ENCODE assay signal across 21 mouse cellular contexts in the genomic region with DNA sequence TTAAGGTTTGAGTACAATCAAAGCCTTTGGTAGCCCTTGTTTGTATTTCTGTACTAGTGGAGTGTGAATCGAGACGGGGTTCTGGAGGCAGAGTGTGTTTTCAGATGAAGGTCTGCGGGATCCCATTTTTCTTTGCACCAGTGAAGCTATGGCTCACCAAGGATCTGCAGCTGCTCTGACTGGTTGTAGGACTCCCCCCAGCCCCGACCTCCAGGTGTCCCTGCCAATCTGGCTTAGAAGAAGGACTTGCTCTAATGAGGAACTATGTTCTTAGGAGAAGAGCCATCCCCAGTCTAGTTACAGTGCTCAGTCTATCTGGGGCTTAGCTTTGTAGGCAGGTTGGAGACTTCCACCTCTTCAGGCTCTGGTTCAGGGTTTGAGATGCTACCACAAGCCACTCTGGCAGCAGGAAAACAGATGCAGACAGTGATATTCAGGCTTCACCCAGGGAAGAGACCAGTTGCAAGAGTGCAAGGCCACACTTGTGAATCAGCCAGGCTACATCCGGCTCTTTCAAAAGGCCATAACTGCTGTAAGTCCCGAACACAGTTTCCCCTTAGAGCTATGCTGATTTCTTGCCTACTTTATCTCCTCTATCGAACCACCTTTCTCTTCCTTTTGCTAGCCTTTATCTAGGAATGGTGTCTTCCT. TPM values are rescaled to one million over a fixed set of nuclear protein-coding genes. Genes with fewer than 3 reads are reported as not detected.
DNase-seq lines count a peak whose midpoint lies in the region; TF ChIP-seq lines count a peak whose summit lies in the region.
"Had no signal": no experiment of that assay in that cellular context is flagged by ENCODE, and none has a peak within 500 bp of the region (broad histone marks: within the 10 kb centered on the region; RNA-seq: fewer than 3 reads in every experiment).

No protein-coding gene starts in this region.

- H3K9ac ChIP-seq in MEL (ENCODE audit: control insufficient read depth, low read depth, low read length, poor library complexity, severe bottlenecking), result peak overlapping the region; percentile 27; the same call in 1 of the 2 replicates
- H3K9ac ChIP-seq: forebrain, embryonic 13.5 days; hindbrain, embryonic 13.5 days; intestine, embryonic 15.5 days had no signal

- no peak overlapping the region for H3K4me2 ChIP-seq in myocyte (ENCODE audit: low read depth)
- H3K4me2 ChIP-seq: forebrain, embryonic 13.5 days; heart, embryonic 11.5 days; hindbrain, embryonic 13.5 days; intestine, embryonic 15.5 days had no signal

- intact Hi-C loops in heart, postnatal 10 days (cut with DNase I), result no loop called here

- H3K79me2 ChIP-seq in MEL (ENCODE audit: control insufficient read depth, insufficient read depth, low read length, poor library complexity) (peaks cover 9% of the 10 kb centered on the region), myocyte (ENCODE audit: control insufficient read depth, insufficient read depth) (peaks cover 6% of the 10 kb centered on the region)

- no peaks in the 10 kb centered on the region for H3K27me3 ChIP-seq in MEL (ENCODE audit: control insufficient read depth in 1 of 2, insufficient read depth in 2 of 2, low read length in 2 of 2)
- no peaks in the 10 kb centered on the region for H3K27me3 ChIP-seq in myocyte (ENCODE audit: control insufficient read depth, insufficient read depth, insufficient read length)
- H3K27me3 ChIP-seq: hindbrain, embryonic 13.5 days; intestine, embryonic 15.5 days had no signal

- H3K4me3 ChIP-seq in MEL (ENCODE audit: control insufficient read depth in 1 of 2, insufficient read depth in 1 of 2, low read depth in 2 of 2, low read length in 2 of 2), result peak overlapping the region in 1 of 2 experiments; percentile 7; a peak in 1 of 4 replicates
- no peak overlapping the region for H3K4me3 ChIP-seq in myocyte
- H3K4me3 ChIP-seq: forebrain, embryonic 10.5 days; forebrain, embryonic 13.5 days; hindbrain, embryonic 10.5 days; hindbrain, embryonic 13.5 days; intestine, embryonic 15.5 days had no signal

- H3K4me1 ChIP-seq in MEL (ENCODE audit: control insufficient read depth in 1 of 2, insufficient read depth in 2 of 2, low read length in 2 of 2), result peaks cover 15 to 30% of the 10 kb centered on the region in 2 experiments

- peaks cover 0 to 23% of the 10 kb centered on the region in 2 experiments; a peak in 2 of 4 replicates for H3K36me3 ChIP-seq in MEL (ENCODE audit: control insufficient read depth in 1 of 2, insufficient read depth in 2 of 2, low read length in 2 of 2)
- H3K36me3 ChIP-seq in myocyte (ENCODE audit: control insufficient read depth, insufficient read depth), result no peaks in the 10 kb centered on the region
- H3K36me3 ChIP-seq: forebrain, embryonic 10.5 days; hindbrain, embryonic 10.5 days; hindbrain, embryonic 13.5 days; intestine, embryonic 15.5 days had no signal

- no peak for TF ChIP-seq RAD21 in MEL (IDR thresholded peaks at IDR 0.05; ENCODE audit: low read depth, low read length)

- H3K27ac ChIP-seq in MEL (ENCODE audit: control insufficient read depth, low read depth, low read length), result peak overlapping the region; percentile 4; the same call in 1 of the 2 replicates
- H3K27ac ChIP-seq: forebrain, embryonic 10.5 days; forebrain, embryonic 13.5 days; hindbrain, embryonic 10.5 days; hindbrain, embryonic 13.5 days; intestine, embryonic 15.5 days had no signal

- TF ChIP-seq CTCF in MEL (IDR thresholded peaks at IDR 0.05 in 2 of 3, conservative IDR thresholded peaks at IDR 0.05 in 1 of 3; ENCODE audit: control insufficient read depth in 1 of 3, insufficient read depth in 1 of 3, low read depth in 2 of 3, low read length in 3 of 3, poor library complexity in 1 of 3, severe bottlenecking in 1 of 3), result no peak

- peak; percentile 26 for DNase-seq in adrenal gland, postnatal 10 days
- DNase-seq in adrenal gland, postnatal 4 days (ENCODE audit: low spot score in 2 of 2), result no peak
- peak; percentile 63 for DNase-seq in heart, adult 11 months
- no peak for DNase-seq in heart, postnatal 10 days
- peak; percentile 64 for DNase-seq in MEL (ENCODE audit: low read depth, low spot score)
- no peak for DNase-seq in thymus, postnatal 4 days
- DNase-seq: cerebellum, adult 11-12 months; cerebellum, adult 8-10 months; cerebellum, postnatal 10 days; cerebellum, postnatal 36 days; gastrocnemius, postnatal 10 days; gastrocnemius, postnatal 36 days; heart, postnatal 36 days; kidney, adult 18-20 months had no signal

- H3ac ChIP-seq in myocyte (ENCODE audit: control insufficient read depth, insufficient read length), result no peak overlapping the region

- no peaks in the 10 kb centered on the region for H3K9me3 ChIP-seq in MEL (replicated peaks; ENCODE audit: insufficient read depth, low read length)
- H3K9me3 ChIP-seq: forebrain, embryonic 10.5 days; forebrain, embryonic 13.5 days; hindbrain, embryonic 10.5 days; hindbrain, embryonic 13.5 days; intestine, embryonic 15.5 days had no signal

- TF ChIP-seq EP300 in MEL (IDR thresholded peaks at IDR 0.05; ENCODE audit: low read depth in 1 of 2, low read length in 2 of 2), result no peak; a peak in 1 of 4 replicates

- TF ChIP-seq POLR2A in MEL (IDR thresholded peaks at IDR 0.05; ENCODE audit: control insufficient read depth in 1 of 2, insufficient read depth in 1 of 2, low read depth in 1 of 2, low read length in 2 of 2, poor library complexity in 1 of 2) (no peak), myocyte (IDR thresholded peaks at IDR 0.05; ENCODE audit: insufficient read length, low read depth) (no peak)

TF ChIP-seq in MEL, 35 proteins besides CTCF, POLR2A, EP300 and RAD21:
- TF ChIP-seq POLR2AphosphoS5 (IDR thresholded peaks at IDR 0.05; ENCODE audit: borderline replicate concordance, low read depth, low read length), result no peak
- TF ChIP-seq TBP (IDR thresholded peaks at IDR 0.05; ENCODE audit: low read depth, low read length), result no peak
- no peak for TF ChIP-seq TAL1 (IDR thresholded peaks at IDR 0.05; ENCODE audit: low read length)
- TF ChIP-seq SMC3 (IDR thresholded peaks at IDR 0.05; ENCODE audit: low read depth, low read length), result no peak
- no peak for TF ChIP-seq TCF12 (IDR thresholded peaks at IDR 0.05; ENCODE audit: low read depth, low read length)
- peak; percentile 22; the same call in 1 of the 2 replicates for TF ChIP-seq SIN3A (IDR thresholded peaks at IDR 0.05; ENCODE audit: low read length)
- TF ChIP-seq E2F4 (IDR thresholded peaks at IDR 0.05; ENCODE audit: borderline replicate concordance, low read depth, low read length), result no peak
- TF ChIP-seq ELF1 (IDR thresholded peaks at IDR 0.05; ENCODE audit: low read depth, low read length), result no peak
- no peak for TF ChIP-seq CHD2 (IDR thresholded peaks at IDR 0.05; ENCODE audit: low read length)
- no peak for TF ChIP-seq ZC3H11A (IDR thresholded peaks at IDR 0.05; ENCODE audit: low read depth, low read length)
- 0 out of 2 replicates have a peak, but pooled peaks have one; percentile 13 for TF ChIP-seq GATA1 (IDR thresholded peaks at IDR 0.05; ENCODE audit: low read depth, low read length)
- no peak for TF ChIP-seq MXI1 (IDR thresholded peaks at IDR 0.05; ENCODE audit: low read depth, low read length)
- TF ChIP-seq POLR2AphosphoS2 (IDR thresholded peaks at IDR 0.05; ENCODE audit: low read length), result no peak
- no peak for TF ChIP-seq CHD1 (IDR thresholded peaks at IDR 0.05; ENCODE audit: low read depth, low read length)
- TF ChIP-seq ETS1 (IDR thresholded peaks at IDR 0.05; ENCODE audit: low read depth, low read length), result no peak

TF ChIP-seq in myocyte, 11 proteins besides CTCF, POLR2A, EP300 and RAD21:
- no peak for TF ChIP-seq USF1 (IDR thresholded peaks at IDR 0.05; ENCODE audit: low read depth)
- TF ChIP-seq MAX (IDR thresholded peaks at IDR 0.05; ENCODE audit: low read depth), result no peak
- no peak for TF ChIP-seq POLR2AphosphoS2 (IDR thresholded peaks at IDR 0.05; ENCODE audit: insufficient read length, low read depth)
- TF ChIP-seq REST (IDR thresholded peaks at IDR 0.05; ENCODE audit: insufficient read depth, insufficient read length), result no peak
- TF ChIP-seq SRF (IDR thresholded peaks at IDR 0.05; ENCODE audit: control insufficient read depth, insufficient read length, low read depth), result no peak
- no peak for TF ChIP-seq E2F4 (IDR thresholded peaks at IDR 0.05; ENCODE audit: insufficient read depth)
- TF ChIP-seq TCF12 (IDR thresholded peaks at IDR 0.05; ENCODE audit: insufficient read depth, poor library complexity, severe bottlenecking), result no peak
- TF ChIP-seq MYOG (IDR thresholded peaks at IDR 0.05; ENCODE audit: control insufficient read depth in 1 of 3, insufficient read depth in 1 of 3, insufficient read length in 2 of 3, low read depth in 2 of 3), result peak in 1 of 3 experiments; percentile 25
- no peak for TF ChIP-seq TCF3 (IDR thresholded peaks at IDR 0.05; ENCODE audit: insufficient read length, low read depth)
- TF ChIP-seq CEBPB (IDR thresholded peaks at IDR 0.05; ENCODE audit: insufficient read depth, poor library complexity, severe bottlenecking), result no peak
- peak in 2 of 3 experiments; percentile 63 to 88 for TF ChIP-seq MYOD1 (IDR thresholded peaks at IDR 0.05; ENCODE audit: control insufficient read depth in 1 of 3, insufficient read length in 2 of 3, low read depth in 2 of 3)

RNA-seq across cellular contexts. Expression of a gene that starts 4.0 kb away (rescaled TPM):
- total RNA-seq in adrenal gland, postnatal 10 days (2021), result 10 to 100 TPM; 37.0 to 48.5 TPM
- total RNA-seq in adrenal gland, postnatal 4 days (2021), result 10 to 100 TPM; 73.9 to 80.1 TPM
- total RNA-seq in heart, postnatal 10 days (2021), result 10 to 100 TPM; 28.2 to 31.0 TPM
- 16.6 and 22.7 TPM in 2 replicates for total RNA-seq in MEL (2012; rRNA removed)
- polyA plus RNA-seq in MEL (2012; ENCODE audit: insufficient read depth in 1 of 2, insufficient read length in 2 of 2, low read depth in 1 of 2, low replicate concordance in 2 of 2, missing spikeins in 1 of 2) (10 to 100 TPM; 16.2 to 36.6 TPM), myocyte (2012; fragmentation: generic; extraction: Trizol) (15.1 TPM)

Comparison
In these comparisons a context has a peak if more than half of its experiments do, and no peak if none do; other contexts are left out.
1. DNase-seq: peak in adrenal gland, postnatal 10 days (single experiment), heart, adult 11 months (single experiment) and MEL (single experiment); none in adrenal gland, postnatal 4 days (0 of 2), heart, postnatal 10 days (0 of 2) and thymus, postnatal 4 days (single experiment).